Comparison of ENCODE assay signal across 7 mouse cellular contexts in genomic region chr15:11903196-11904042, GRCm38 (mm10). TPM values are rescaled to one million over a fixed set of nuclear protein-coding genes. Genes with fewer than 3 reads are reported as not detected.
DNase-seq lines count a peak whose midpoint lies in the region; ATAC-seq and TF ChIP-seq lines count a peak whose summit lies in the region.

No protein-coding gene starts in this region.

- peak; percentile 46 for DNase-seq in kidney, adult 11 months
- peak; percentile 41 to 57 for DNase-seq in lung, adult 18-20 months
- DNase-seq in retina, postnatal 1 day, result peak; percentile 63
- no peak for DNase-seq in thymus, postnatal 10 days (ENCODE audit: low spot score in 2 of 2)
- no peak for DNase-seq in ovary, postnatal 14 days (ENCODE audit: low spot score)

- no peak for TF ChIP-seq POLR2A in cortical plate, adult 2 months (IDR thresholded peaks at IDR 0.05; ENCODE audit: extremely low read depth, insufficient read depth, low read length)

- 3% methylated on average over 34 of the region's 34 CpGs for WGBS in forebrain, embryonic 15.5 days

- H3K9ac ChIP-seq in forebrain, embryonic 15.5 days (replicated peaks), result peak overlapping the region; percentile 52

- peak overlapping the region; percentile 98 for H3K4me2 ChIP-seq in forebrain, embryonic 15.5 days (replicated peaks)

- peak overlapping the region; percentile 43 for H3K4me3 ChIP-seq in cortical plate, adult 2 months (ENCODE audit: insufficient read depth, low read length)
- H3K4me3 ChIP-seq in forebrain, embryonic 15.5 days, result peak overlapping the region; percentile 52

- H3K27ac ChIP-seq in cortical plate, adult 2 months (ENCODE audit: insufficient read depth, low read length), result no peak overlapping the region
- H3K27ac ChIP-seq in forebrain, embryonic 15.5 days (replicated peaks), result no peak overlapping the region

- H3K4me1 ChIP-seq in cortical plate, adult 2 months (ENCODE audit: control insufficient read depth, insufficient read depth, low read length), result no peaks in the 10 kb centered on the region
- H3K4me1 ChIP-seq in forebrain, embryonic 15.5 days, result peaks cover 48% of the 10 kb centered on the region

- no peak for TF ChIP-seq CTCF in cortical plate, adult 2 months (IDR thresholded peaks at IDR 0.05; ENCODE audit: extremely low read depth, insufficient read depth, low read length)

- ATAC-seq in forebrain, embryonic 15.5 days (replicated peaks), result peak; percentile 15; the same call in 1 of the 2 replicates

- no peaks in the 10 kb centered on the region for H3K36me3 ChIP-seq in forebrain, embryonic 15.5 days

- no peaks in the 10 kb centered on the region for H3K9me3 ChIP-seq in forebrain, embryonic 15.5 days

- peaks cover 43% of the 10 kb centered on the region for H3K27me3 ChIP-seq in forebrain, embryonic 15.5 days

RNA-seq across cellular contexts. Expression of gene Npr3, which starts 3.7 kb away (rescaled TPM):
- 3.4 and 3.6 TPM in 2 replicates for polyA plus RNA-seq in cortical plate, adult 2 months (2012; rRNA removed)
- 0.88 and 1.3 TPM in 2 replicates for polyA plus RNA-seq in forebrain, embryonic 15.5 days (2015; fragmentation: Nextera tagmentation; extraction: Ambion mirVana)

Comparison
In these comparisons a context has a peak if more than half of its experiments do, and no peak if none do; other contexts are left out.
1. DNase-seq: peak in kidney, adult 11 months (single experiment), lung, adult 18-20 months (2 of 2) and retina, postnatal 1 day (single experiment); none in thymus, postnatal 10 days (0 of 2) and ovary, postnatal 14 days (single experiment).